Mouse (Mus musculus) gastrocnemius, postnatal 25 days (tissue): ENCODE results near the gene Dlat. TPM values are rescaled to one million over a fixed set of nuclear protein-coding genes. Genes with fewer than 3 reads are reported as not detected.

Experiments
- DNase-seq: peaks from one replicate; pipeline ENCODE4 v3.0.0; 2022
- total RNA-seq, 2 experiments: library from RNA; stranded (reverse); gene quantifications; 1 replicate in 1 of 2; 2 replicates in 1 of 2; pipeline ENCODE4 v1.2.3; 2021

Gene Dlat
- total RNA-seq, 2 experiments from 2014 or later, result 228 to 279 TPM

DNA sequence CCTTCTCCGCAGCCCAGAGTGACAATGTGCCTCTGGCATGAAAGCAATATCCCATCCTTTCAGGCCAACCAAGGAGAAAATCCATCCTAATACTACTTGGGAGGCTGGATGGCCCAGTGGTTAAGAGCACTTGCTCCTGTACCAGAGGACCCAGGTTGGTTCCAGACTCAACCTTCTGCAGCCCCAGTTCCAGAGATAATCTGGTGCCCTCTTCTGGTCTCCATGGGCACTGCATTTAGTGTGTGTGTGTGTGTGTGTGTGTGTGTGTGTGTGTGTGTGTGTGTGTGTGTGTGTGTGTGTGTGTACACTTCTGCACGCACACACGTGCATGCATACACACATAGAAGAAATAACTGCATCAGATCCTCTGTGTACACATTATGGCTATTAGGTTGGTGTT is 66.0 kb downstream of the Dlat start:
- DNase-seq, result no peak

DNA sequence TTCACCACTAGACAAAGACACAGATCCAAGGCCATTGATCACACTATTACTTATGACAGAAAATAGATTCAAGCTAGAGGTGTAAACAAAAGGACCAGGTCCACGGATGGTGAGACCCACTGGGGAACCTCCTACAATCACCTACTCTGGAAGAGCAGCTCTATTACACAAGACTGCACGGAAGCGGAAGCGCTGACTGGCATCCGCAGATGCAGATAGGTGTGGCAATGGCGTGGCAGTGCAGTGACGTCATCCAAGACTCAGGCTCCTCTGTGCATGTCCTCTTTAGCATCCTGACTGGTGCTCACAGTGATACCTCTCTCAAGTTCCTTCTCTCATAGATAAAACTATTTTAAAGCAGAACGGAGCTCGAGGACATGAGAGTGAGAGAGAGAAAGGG is 66.6 kb downstream of the Dlat start:
- DNase-seq, result no peak

GRCm38 (mm10) chr9:50590856-50591518 is 68.6 kb downstream of the Dlat start:
- peak; percentile 15 for DNase-seq

DNA sequence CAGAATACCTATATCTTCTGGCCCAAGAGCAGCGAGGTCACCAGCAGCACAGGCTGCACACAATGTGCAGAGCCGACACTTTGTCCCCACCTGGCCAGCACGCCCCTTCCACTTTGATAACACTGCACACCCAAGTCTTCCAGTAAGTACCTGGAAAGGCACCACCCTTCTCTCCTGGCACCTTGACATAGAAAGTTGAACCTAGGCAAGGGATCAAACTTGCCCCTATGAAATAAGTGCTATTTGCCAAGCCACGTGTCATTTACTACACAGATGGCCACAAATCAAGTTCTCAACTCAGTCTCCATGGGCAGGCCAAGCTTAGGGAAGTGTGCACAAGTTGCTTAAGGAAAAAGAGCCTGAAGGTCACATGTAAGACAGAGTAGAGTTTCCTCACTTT is 72.6 kb downstream of the Dlat start:
- no peak for DNase-seq

GRCm38 (mm10) chr9:50585145-50585818 is 74.3 kb downstream of the Dlat start:
- DNase-seq, result no peak

Other genes with a start within 250 kb of the Dlat start
- gene Plet1, start 165.3 kb downstream of the Dlat start, total RNA-seq, result not detected
- gene Pts, start 131.1 kb downstream of the Dlat start, total RNA-seq, result 10 to 100 TPM in 1 of 2 experiments, 1 to 10 TPM in 1; 8.5 to 11.2 TPM
- under 1 TPM; 0.43 to 0.75 TPM for gene Il18, start 105.0 kb downstream of the Dlat start, total RNA-seq
- gene Bco2, start 104.6 kb downstream of the Dlat start, total RNA-seq, result under 1 TPM; 0.28 to 0.40 TPM
- not detected for gene Tex12, start 98.5 kb downstream of the Dlat start, total RNA-seq
- 100 to 1,000 TPM; 338 to 360 TPM for gene Sdhd, start 56.0 kb downstream of the Dlat start, total RNA-seq
- gene Timm8b, start 55.9 kb downstream of the Dlat start, total RNA-seq, result 100 to 1,000 TPM; 182 to 200 TPM
- gene Pih1d2, start 42.5 kb downstream of the Dlat start, total RNA-seq, result under 1 TPM; 0.20 to 0.43 TPM
- 10 to 100 TPM in 1 of 2 experiments, 1 to 10 TPM in 1; 7.7 to 10.4 TPM for gene Nkapd1, start 42.3 kb downstream of the Dlat start, total RNA-seq
- 1 to 10 TPM; 2.4 to 4.0 TPM for gene Dixdc1, start 79.7 kb upstream of the Dlat start, total RNA-seq
- 1 to 10 TPM; 1.5 to 6.5 TPM for gene 2310030G06Rik, start 86.8 kb upstream of the Dlat start, total RNA-seq
- gene Cryab, start 91.5 kb upstream of the Dlat start, total RNA-seq, result 1,000 to 10,000 TPM; 1,104 to 3,330 TPM
- gene Hspb2, start 92.6 kb upstream of the Dlat start, total RNA-seq, result 100 to 1,000 TPM; 106 to 134 TPM
- 1 to 10 TPM; 3.7 to 3.9 TPM for gene Fdxacb1, start 108.5 kb upstream of the Dlat start, total RNA-seq
- 10 to 100 TPM in 1 of 2 experiments, 1 to 10 TPM in 1; 9.0 to 10.5 TPM for gene Alg9, start 115.2 kb upstream of the Dlat start, total RNA-seq
- gene 1110032A03Rik, start 115.7 kb upstream of the Dlat start, total RNA-seq, result 10 to 100 TPM in 1 of 2 experiments, 1 to 10 TPM in 1; 9.0 to 10.7 TPM
- 1 to 10 TPM; 5.0 to 7.9 TPM for gene Ppp2r1b, start 185.5 kb upstream of the Dlat start, total RNA-seq